Mouse (Mus musculus): ENCODE results near the gene Ankzf1.

DNA sequence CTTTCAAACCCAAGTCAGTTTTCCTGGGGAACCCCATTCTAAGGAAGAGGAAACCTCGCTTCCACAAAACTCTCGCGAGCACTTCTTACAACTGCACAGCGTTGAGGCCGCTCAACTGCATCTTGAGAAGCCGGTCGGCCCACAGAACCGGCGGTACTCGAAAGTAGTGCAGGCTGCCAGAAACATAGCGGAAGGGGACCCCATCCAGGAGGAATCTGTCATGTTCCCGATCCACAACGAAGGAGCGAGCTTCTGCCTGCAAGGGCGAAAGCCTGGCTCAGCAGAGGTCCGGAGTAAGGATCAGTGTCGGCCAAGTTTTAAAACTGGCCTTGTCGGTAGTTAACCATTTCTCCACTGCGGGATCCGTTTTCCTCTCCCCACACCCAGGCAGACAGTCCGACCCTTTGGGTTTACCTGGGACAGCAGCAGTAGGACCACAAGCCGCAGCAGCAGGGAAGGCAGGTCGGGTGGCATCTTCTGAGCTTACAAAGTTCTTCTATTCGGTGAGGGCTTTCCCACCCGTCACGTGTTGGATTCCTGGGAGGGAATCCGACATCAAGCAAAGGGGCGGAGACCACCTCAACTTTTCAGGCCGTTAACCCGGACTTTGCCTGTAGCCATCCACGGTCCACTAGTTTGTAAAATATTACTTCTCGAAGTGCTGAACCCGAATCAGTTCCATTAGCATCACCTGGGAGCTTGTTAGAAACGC lies 17.2 kb downstream of the Ankzf1 start:
- TF ChIP-seq CTCF (IDR thresholded peaks at IDR 0.05; ENCODE audit: low read depth) (no peak), EP300 (IDR thresholded peaks at IDR 0.05; ENCODE audit: low read depth) (no peak)
